Mouse (Mus musculus): ENCODE results near the gene Ugt1a6a.

The Ugt1a6a gene

DNA sequence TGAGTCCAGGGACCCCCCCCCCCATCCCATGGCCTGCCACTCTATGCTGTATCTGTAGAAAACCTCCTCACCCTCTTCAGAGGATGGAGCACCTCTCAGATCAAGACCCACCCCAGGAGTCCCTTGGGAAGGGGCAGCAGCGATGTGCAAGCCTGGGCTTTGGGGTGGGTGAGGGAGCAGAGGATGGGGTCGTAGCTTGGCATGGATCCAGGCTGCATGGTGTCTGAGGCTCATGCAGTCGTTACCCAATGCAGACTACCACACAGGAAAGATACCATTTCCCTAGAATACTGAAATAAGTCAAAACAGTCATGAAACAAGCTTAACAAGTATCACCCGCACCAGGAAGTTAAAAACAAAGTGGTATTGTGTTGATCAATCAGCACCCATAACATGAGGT is 114.0 kb downstream of the Ugt1a6a start:
- DNase-seq (ENCODE audit: extremely low spot score) = no peak

DNA sequence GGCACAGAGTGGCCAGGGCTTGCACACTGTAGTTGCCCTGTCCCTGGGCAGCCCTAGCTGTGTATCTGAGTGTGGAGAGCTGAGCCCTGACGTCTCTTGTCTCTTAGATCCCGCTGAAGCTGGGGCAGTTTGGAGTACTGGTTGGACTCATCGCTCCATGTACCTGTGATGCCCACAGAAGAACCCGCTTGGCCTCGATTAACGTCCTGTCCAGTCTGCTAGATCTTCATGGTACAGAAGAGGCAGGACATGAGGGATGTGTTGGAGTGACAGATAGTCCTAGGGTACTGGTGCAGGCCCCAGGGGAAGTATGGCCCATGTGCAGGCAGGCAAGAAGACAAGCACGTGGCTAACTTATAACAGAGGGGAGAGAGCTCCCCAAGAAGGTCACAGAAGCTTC is 115.0 kb downstream of the Ugt1a6a start:
- no peak for DNase-seq (ENCODE audit: extremely low spot score)

DNA sequence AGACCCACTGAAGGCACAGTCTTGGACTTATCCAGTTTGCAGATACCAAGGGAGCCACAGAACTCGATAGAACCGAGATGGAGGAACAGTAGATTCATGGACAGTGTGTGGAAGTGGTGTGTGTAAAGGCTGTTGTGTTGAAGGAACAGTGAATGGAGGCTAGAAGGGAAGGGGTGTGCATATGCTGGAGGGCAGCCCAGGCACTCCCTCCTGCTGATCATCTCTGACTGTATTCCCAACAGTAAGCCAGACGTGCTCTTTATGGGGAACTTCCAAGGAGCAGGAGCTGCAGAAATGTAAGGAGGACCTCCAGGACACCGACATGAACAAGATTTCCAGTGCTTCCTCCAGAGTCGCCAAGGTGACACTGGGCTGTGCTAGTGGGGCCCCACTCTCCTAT is 115.4 kb downstream of the Ugt1a6a start:
- no peak for DNase-seq (ENCODE audit: extremely low spot score)

DNA sequence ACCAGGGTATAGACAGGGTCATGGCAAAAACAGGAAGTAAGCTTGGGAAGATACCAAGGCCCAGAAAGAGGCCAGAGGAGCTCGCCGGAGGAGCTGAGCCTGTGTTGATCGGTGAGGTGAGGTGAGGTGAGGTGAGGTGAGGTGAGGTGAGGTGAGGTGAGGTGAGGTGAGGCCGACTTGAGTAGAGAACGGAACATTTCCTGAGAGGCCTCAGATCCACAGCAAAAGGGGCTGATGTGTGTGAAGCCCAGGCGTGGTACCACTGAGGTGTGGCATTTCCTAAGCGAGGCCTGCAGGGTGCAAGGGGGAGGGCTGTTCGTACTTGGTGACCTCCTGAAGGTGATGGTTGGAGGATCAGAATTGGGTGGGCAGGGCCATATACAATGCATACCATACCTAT is 118.5 kb downstream of the Ugt1a6a start:
- DNase-seq (ENCODE audit: extremely low spot score) = no peak

DNA sequence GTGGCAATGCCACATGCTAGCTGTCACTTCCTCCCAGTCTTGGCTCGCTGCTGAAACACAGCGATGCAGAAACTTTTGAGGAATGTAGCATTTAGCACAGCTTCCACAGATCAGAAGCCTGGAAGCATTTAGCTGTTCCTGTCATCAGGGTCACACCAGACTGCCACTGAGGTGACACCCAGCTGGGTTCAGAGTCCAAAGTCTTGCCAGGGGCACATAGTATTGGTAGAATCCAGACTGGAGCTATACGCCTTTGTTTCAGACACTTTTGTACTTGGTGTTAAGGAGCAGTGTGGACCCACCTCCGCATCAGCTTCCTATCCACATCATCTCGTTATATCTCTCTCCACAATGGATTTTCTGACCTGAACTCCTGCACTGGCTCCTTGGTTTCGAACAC is 118.9 kb downstream of the Ugt1a6a start:
- DNase-seq (ENCODE audit: extremely low spot score) = no peak

DNA sequence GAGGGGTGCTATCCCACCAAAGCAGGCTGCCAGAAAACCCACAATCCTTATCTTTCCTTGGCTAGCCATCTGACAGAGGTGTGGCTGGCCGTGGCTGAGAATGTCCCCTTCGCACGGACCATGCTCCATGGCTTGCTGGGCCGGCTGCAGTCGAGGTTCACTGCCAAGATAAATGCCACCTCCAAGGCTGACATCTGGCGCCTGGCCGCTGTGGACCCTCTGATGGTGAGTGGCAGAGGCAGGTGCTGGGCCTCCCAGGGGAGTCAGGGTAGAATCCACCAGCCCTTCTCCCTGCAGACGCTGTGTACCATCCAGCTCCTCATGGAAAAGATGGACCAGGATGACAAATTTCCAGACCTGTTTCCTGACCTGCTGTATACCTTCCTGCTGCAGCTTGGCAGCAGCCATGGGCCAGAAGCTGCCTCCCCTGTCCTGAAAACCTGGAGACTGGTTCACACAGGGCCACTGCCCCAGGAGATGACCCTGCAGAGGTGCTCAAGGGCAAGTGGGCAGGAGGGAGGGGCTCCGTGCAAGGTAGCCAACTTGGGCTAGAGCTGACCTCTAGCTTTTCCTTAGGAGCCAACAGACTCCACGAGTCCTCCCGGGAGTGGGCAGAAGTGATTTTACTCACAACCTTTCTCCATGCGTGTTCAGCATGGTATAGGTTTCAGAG is 120.3 kb downstream of the Ugt1a6a start:
- DNase-seq (ENCODE audit: extremely low spot score) = no peak

DNA sequence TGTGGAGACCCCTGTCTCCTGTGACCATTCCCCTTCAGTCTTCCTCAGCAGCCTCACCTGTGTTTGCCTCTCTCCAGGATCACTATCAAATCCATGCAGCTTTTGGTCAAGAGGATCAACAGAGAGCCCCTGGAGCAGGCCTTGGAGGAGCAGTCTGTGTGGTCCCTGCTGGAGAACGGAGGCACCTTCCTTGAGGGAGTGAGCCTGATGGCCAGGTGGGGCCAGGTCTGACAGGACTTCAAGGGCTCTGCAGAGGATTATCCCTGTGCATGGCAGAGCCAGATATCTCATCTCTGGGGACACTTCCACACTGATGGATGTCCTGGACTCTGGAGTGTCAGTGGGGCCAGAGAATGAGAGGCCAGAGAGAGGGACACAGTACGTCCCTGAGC is 120.9 kb downstream of the Ugt1a6a start:
- no peak for DNase-seq (ENCODE audit: extremely low spot score)

DNA sequence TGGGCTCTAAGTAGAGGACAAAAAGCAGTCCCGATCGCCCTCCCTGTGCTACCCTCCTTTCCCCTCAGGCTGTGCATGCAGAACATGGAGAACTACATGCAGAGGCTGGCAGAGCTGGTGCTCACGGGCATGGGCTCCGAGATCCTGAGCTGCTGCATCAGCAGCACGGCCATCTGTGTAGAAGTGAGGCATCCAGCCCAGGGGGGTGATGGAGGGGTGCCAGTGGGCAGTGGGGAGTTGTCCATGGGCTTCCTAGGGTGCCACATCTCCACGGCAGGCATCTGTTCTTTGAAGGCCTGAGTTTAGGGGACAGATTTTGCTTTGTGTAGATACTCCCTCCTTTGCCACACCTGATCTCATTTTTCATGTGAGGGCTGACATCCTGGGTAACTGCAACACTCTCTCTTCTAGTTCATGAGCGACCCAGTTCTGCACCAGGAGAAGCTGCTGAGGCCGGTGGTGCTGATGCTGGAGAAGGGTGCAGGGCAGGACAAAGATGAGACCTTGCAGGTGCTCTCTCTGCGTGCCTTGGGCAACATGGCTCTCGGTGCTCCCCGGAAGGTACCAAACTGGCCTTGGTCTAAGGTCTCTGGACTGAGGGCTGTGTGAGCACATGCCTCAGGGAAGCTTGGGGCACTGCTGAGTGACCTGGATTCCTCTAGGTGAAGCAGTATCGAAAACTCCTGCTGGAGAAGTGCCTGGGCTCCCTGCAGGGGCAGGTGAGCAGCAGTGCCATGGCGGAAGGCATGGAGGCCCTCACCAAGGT is 121.6 kb downstream of the Ugt1a6a start:
- no peak for DNase-seq (ENCODE audit: extremely low spot score)

DNA sequence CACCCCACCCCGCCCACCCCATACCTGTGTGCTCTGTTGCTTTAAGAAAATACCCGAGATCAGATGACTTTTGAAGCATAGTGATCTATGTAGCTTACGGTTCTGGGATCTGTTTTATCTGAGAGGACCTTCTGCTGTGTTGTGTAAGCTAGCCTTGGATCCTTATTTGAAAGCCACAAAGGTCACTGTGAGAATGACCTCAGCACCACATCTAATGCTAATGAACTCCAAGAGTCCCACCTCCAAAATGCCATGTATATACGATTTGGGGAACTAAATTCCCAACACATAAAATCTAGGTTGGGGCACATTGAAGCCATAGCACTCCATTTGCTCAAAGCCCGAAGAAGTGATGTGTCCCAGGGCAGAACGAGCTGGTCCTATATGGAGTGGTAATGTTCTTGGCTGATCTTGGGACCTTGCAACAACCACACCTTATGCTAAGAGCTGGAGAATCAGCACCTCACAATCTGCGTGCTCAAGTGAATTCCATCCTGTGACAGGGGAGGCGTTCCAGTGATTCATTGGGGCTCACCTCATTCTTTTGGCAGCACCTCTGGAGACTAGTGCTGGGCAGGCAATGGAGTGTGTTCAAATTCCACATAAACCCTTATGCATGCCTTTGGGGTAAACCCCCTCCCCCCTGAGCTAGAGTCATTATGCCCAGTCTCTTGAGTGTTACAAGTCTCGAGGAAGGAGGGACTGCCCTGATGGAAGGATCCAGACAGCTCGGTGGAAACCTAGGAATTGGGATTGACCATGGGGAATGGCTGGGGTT is 122.5 kb downstream of the Ugt1a6a start:
- DNase-seq (ENCODE audit: extremely low spot score) = no peak

DNA sequence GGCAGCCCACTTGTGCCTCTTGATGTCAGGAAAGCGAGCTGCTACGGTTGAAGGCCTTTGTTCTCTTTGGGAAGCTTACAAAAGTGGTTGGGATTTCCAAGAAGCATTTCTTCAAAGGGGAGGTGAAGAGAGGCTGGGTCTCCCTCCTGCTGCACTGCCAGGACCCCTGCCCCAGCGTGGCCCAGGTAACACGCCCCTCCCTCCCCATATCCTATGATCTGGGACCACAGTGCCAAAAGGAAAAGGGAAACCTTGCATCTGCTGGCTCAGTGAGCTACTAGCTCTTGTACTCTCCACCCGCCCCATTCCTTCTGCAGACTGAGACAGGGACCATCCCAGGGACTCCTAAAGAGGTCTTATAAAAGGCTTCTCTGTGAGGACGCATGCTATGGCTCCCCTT is 123.1 kb downstream of the Ugt1a6a start:
- DNase-seq (ENCODE audit: extremely low spot score) = no peak

DNA sequence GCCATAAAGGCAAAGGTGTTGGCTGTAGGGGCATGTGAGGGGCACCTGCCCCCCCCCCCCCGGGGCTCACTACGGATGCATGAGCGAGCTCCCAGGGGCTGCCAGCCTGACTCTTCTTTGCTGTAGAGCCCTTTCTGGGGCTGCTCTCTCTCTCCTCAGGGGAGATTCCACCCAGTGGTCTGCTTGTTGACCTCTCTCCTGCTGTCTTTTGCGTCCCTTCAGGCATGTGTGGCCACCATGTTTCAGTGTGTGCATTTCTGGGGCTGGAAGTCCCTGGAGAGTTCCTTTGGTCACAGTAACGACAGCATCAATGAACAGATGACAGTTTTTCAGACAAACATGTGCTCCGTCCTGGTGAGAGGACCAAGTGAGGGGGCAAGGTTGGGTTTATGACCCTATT is 123.8 kb downstream of the Ugt1a6a start:
- no peak for DNase-seq (ENCODE audit: extremely low spot score)

DNA sequence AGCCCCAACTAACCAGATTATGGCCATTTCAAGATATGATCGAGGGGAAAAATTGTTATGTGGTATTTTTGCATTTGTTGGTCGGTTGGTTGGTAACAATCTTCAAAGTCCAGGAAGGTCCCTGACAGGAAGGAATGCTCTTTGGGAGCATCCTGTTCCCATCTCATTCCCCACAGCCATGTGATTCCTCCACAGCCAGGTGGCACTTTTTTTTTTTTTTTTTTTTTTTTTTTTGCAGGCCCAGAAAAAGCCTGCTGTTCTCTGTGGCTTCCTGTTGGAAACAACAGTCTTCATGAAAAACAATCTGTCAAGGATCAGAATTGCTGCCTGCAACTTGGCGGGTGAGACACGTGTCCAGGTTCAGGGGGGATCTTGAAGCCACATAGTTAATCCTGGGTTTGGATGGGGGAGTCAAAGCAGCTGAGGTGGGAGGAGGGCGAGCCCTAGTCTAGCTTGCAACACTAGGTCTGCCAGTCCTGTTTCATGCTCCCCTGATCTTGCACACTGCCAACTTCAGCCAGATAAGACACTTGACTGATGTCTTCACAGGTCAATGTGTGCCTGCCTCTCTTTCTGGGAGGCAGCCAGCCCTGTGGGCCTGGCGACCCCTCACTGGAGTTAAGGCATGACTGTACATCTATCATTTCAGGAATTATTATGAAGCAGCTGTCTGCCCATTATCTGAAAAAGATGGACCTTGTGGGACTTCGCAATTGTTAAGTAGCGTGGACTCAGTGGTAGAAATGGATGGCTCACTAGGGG is 124.5 kb downstream of the Ugt1a6a start:
- no peak for DNase-seq (ENCODE audit: extremely low spot score)

DNA sequence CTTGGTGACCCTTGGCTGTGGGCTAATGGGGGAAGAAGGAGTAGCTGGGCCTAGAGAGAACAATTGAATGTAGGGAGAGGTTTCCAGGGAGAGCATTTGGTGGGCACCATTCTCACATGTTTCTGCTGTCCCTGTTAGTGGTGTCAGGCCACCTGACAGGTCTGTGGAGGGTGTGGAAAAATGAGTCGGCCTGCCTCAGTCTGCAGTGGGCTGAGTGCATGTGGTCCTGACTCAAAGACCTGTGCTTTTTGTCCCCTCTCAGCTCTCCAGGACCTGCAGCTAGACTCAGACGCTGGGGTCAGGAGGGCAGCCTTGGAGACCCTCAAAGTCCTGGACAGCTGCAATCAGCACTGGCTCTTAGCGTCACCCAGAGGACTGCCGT is 125.0 kb downstream of the Ugt1a6a start:
- DNase-seq (ENCODE audit: extremely low spot score) = no peak

DNA sequence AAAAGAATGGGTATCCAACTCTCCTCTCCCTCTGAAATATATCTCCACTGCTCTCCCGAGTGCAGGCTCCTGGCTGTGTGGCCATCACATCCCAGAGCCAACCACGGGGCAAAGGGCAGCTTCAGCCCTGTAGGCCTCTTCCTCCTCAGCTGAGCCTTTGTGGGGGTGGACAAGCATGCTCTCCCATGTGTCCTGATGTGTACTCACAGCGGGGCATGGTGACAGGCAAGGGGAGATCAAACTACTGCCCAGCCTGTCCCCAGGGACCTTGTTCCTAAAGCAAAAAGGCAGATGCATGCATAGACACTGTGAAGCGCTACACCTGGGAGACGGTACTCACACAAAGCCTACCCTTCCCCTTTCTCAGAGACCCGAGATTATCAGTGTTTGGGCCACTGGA is 125.5 kb downstream of the Ugt1a6a start:
- DNase-seq (ENCODE audit: extremely low spot score) = no peak

DNA sequence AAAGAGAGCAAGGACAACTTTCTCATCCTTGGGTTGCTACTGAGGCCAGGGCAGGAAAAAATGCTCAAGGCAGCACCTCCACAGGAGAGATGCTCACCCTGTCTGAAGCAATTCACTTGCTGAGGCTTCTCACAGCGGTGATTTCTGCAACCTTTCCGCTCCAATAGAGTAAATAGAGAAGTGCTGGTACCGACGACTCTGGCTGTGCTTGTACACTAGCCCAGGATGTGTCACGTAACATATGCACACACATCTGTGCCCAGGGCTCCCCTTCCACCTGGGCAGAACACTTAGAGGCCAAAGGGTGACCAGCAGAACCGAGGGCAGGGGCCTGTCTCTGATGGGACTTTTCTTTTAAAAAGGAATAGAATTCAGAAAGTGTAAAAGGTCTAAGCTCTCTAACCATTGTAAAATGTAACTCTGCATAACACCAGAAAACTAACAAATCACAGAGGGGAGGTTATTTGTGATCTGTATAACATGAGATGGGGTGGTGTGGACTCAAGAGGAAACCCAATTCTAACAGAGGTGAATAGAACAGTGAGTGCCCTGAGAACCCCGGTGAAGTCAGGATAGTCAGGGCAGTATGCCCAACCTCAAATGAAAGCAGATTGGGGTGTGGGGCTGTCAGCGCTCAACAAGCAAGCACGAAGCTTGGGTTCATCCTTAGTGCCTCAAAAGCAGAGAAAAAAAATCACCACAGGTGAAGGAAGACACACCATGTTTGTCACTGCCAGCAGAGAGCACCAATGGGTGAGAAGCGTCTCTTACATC is 126.2 kb downstream of the Ugt1a6a start:
- DNase-seq (ENCODE audit: extremely low spot score) = no peak

DNA sequence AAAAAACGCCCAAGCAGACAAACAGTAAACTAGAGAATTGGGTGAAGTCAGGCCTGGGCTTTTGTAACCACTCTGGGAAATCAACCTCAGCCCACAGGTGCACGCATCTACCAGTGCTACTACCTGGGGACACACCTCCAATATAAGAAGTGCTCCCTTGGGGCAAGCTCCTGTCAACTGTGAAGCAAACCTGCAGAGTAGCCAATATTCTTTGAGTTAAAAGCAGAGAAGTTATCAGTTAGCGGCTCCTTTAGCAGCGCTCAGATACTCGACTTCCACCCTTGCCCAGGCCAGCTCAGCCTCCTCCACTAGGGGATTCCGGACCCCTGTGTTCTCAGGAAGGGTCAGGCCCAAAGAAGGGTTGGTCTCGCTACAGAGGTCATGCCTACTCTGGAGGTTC is 127.1 kb downstream of the Ugt1a6a start:
- DNase-seq (ENCODE audit: extremely low spot score) = no peak

DNA sequence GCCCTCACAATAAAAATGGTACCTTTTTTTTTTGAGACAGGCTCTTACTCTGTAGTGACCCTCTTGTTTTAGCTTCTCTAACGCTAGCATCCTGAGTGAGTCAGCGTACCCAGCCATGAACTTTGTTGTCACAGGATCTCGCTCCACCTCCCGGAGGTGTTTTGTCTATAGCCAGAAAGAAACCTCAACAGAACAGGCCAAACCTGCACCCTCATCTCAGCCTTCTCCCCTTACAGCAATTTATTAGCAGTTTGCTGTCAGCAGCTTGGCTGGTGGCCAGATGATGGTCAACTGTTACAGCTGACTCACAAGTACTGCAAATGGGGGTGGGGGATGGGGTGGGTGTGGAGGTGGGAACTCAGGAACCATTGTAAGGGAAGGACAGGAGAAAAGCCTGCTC is 127.6 kb downstream of the Ugt1a6a start:
- DNase-seq (ENCODE audit: extremely low spot score) = no peak

DNA sequence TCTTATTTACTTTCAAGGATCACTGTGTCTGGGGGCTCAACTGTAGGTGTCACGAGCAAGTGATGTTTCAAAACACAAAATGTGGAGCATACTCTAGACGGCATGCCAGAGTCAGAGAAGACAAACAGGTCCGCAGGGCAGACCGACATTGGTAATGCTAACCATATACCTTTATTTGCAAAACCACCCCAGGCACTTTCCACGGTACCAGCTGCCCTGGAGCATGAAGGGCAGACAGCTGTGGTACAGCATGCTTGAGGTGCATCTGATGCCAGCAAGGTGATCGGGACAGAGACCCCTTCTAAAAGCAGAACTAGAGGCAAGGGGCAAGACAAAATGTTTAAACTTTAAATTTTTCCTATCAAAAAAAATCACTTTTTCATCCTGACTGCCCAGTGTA is 128.4 kb downstream of the Ugt1a6a start:
- DNase-seq (ENCODE audit: extremely low spot score) = no peak

DNA sequence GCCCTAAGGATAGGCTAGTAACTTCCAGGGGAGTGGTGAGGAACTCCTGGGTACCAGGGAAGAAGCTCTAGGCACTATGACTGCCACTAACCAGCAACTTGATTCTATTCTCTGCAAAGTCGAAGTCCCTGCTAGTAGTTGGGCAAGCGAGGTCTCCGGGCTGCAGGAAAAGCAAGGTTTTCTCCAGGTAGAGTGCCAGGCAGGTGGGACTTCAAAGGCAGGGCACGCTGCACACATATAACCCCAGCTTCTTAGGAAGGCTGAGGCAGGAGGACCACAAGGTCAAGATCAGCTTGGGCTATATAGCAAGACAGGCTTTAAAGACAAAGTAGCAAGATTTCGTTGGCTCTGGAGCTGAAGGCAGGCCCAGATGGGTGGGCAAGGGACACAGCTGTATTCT is 129.2 kb downstream of the Ugt1a6a start:
- DNase-seq (ENCODE audit: extremely low spot score) = no peak

DNA sequence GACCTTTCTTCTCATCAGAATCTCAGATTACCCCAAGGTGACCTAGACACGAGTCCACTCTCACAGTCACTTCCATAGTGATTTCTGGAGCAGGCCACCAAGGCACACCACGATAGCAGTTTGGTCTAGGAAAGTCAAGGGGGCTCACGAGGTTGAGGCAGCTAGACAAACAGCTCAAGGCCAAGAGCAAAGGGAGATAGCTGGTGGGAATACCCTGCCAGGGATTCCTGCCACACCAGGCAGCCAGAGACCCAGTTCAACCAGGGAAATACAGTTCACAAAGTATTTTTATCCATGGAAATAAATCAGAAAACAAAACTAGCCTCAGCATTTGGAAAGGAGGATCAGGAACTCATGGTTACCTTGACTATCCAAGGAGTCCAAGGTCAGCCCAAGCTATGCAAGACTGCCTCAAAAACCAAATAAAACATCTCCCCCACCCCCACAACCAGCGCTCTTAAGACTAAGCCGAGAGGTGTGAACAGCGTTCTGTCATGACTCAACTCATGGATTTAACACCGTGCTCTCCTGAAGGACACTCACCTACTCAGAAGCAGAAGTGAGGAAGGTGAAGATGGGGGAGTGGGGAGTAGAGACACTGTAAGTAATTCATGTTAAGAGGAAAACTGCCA is 129.7 kb downstream of the Ugt1a6a start:
- no peak for DNase-seq (ENCODE audit: extremely low spot score)

DNA sequence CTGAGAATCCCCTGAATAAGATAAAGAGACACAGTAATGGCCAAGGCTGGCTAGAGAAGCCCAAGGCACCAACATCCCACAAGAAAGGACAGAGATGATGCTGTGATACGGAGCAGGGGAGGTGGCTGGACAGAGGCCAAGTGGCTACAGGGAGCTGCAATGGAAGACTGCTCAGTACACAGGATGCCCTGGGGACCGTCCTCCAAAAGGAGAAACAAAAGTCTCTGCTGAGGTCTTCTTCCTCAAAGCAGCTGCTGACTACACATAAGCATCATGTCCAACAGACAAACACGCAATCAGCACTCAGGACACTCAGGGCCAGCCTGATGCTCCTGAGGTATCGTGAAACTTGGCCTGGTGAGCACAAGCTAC is 130.2 kb downstream of the Ugt1a6a start:
- DNase-seq (ENCODE audit: extremely low spot score) = no peak

All from embryo, embryonic 9.5 days (tissue).